Mouse (Mus musculus) neutrophil, adult 5-6 weeks (primary cell): ENCODE results near the gene Brsk1. TPM values are rescaled to one million over a fixed set of nuclear protein-coding genes. Genes with fewer than 3 reads are reported as not detected.

Source experiments
- ATAC-seq: fragments of 151-379, 151-347 bp; 2 replicates; pipeline ENCODE4 v1.8.0; 2017; ENCODE audit warnings: mild to moderate bottlenecking, moderate TSS enrichment; ENCODE audit not compliant: insufficient number of reproducible peaks, poor library complexity, low FRiP score, severe bottlenecking; ENCODE audit errors: extremely low read depth
- total RNA-seq: library from RNA; stranded (forward); fragments of 200-1000 nt; gene quantifications from 2 replicates; pipeline ENCODE4 v1.2.3, GENCODE M21; 2017

Gene Brsk1
- total RNA-seq, 1 experiment from 2014 or later: not detected

DNA sequence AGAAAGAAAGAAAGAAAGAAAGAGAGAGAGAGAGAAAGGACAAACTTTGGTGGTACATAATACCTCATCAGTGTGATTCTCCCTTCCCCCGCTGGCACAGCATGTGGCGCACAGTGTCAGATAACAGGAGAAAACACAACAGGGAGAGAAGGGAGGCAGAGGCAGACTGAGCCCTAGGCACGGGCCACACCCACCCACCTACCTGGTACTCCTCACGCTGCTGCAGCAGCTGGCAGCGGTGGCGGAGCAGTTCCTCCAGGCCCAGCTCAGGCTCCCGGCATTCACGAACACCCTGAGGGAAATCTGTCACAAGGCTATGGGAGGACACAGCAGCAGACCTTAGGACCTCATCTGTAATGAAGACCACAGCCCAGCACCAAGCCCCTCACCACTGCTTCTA, 27.2 kb upstream of the Brsk1 start:
- no peak for ATAC-seq

DNA sequence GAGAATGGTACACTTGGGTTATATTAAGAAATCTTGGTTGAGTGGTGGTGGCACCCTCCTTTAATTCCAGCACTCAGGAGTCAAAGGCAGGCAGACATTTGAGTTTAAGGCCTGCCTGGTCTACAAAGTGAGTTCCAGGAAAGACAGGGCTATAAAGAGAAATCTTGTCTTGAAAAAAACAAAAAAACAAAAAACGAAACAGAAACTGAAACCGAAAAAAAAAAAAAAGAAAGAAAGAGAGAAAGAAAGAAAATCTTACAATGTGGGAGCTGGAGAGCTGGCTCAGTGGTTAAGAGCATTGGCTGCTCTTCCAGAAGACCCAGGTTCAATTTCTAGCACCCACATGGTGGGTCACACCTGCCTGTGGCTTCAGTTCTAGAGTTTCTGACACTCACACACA, 26.7 kb upstream of the Brsk1 start:
- no peak for ATAC-seq

DNA sequence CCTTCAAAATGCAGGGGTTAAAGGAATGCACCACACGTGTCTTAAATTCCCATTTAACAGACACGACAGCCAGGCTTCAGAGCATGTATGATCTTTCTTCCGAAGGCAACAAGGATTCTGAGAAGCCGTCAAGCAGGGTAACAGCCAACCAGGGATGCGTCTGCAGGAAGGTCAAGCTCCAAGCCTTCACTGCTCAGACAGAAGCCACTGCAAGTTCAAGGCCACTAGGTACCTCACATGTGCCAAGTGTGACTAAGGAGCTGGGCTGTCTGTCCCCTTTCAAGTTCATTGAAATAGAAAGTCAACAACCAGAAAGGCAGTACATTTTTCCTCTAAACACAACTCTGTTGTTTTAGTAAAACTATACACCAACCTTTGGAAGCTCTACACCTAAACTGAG, 23.5 kb upstream of the Brsk1 start:
- ATAC-seq: no peak

DNA sequence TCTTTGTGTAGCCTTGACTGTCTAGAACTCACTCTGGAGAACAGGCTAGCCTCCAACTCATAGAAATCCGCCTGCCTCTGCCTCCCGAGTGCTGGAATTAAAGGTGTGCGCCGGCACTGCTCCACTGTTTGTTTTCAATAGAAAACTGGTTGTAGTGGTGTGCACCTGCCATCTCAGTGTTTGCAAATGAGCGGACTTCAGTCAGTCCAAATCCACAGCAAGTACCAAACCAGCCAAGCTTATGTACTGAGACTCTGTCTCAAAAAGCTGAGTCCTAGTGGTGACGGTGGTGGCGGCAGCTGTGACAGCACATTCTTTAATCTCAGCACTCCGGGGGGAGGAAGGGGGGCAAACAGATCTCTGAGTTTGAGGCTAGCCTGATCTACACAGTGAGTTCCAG, 21.9 kb upstream of the Brsk1 start:
- ATAC-seq: no peak

DNA sequence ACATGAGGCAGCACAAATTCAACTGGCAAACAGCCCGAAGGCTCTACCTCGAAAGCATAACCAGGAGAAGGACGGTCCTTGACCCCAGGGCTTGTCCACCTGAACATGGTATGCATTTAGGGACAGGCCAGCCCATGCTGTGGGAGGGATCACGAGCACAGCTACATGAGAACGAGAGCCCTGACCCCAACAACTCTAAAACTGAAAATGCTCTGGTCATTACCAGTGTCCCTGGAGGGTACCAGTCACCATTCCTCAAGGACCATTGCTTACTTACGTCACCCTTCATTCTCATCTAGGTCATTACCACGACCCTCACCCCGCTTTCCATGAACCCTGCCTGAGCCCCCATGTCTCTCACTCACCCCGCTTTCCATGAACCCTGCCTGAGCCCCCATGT, 21.2 kb upstream of the Brsk1 start:
- no peak for ATAC-seq

DNA sequence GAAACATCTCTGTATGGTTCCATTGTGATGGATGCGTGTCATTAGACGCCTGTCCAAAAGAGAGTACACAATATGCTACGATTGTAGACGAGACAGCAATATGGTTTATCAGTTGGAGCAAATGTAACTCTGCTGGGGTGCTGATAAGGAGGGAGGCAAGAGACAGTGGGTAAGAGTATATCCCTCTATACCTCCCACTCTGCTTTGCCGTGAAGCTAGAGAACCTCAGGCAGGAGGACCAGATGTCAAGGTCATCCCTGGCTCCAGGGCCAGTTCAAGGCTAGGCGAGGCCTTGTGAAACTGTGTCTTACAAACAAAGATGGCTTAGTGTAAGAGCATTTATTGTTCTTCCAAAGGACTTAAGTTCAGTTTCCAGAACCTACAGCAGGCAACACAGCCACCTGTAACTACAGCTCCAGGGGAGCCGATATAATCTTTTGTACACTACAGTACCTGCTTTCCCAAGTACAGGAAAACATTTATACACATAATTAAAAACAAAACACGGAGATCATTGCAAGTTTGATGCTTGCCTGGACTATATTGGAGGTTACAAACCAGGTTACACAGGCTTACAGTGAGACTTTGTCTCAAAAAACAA, 19.6 kb upstream of the Brsk1 start:
- no peak for ATAC-seq

DNA sequence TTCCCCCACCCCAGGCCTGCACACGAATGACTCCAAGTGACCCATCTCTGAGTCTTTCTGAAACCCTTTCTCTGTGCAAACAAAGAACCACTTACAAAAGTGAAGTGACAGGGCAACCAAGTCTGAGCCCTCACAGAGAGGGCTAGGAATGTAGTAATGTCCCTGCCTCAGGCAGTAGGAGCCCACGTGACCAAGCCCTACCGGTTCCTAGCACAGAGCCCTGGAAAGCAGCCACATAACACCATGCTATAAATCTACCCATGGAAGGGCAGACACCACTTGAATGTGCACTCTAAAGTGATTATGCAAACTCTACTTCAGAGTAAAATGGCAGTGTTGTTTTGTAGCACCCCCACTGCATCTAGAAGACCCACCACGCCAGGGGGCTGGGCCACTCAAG, 18.4 kb upstream of the Brsk1 start:
- no peak for ATAC-seq

DNA sequence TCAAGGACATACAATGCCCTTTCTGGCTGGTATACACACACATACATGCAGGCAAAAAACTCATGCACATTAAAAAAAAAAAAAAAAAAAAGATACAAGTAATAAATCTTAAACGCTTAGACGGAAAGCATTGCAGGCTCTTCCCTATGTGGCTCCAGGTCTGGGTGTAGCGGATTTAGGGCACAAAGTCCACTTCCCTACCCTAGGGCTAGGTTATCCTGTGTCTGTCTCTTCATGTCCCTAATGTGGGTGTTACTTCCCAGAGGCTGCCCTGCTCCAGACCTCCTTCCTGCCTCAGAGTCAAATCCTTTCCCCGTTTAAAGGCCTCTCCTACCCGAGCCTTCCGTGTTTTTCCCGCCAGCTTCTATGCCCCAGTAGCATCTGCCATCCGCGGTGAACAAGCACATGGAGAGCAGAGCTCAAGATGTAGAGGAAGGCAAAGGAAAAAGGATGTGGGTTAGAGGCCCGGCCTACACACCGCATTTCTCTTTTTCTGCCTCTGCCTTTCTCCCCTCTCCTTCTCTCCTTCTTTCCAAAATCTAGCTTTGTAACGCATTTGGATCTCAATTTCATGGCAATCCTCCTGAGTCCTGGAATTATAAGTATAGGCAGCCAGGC, 16.2 kb upstream of the Brsk1 start:
- ATAC-seq: no peak

DNA sequence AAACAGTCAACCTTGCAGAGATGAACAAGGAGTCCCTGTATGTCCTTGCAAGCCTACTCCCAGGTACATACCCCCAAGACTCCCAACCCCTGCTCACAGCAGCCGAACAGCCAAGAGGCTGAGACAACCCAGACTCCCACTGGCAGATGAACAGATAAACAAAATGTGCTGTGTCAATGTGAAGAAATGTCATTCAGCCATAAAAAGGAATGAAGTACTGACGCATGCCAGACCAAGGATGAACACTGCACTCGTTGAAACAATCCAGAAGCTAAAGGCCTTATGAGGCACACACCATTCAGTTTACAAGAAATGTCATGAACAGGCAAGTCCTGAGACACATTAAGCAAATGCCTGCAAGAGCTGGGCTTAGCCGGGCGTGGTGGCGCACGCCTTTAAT, 15.2 kb upstream of the Brsk1 start:
- ATAC-seq: no peak

DNA sequence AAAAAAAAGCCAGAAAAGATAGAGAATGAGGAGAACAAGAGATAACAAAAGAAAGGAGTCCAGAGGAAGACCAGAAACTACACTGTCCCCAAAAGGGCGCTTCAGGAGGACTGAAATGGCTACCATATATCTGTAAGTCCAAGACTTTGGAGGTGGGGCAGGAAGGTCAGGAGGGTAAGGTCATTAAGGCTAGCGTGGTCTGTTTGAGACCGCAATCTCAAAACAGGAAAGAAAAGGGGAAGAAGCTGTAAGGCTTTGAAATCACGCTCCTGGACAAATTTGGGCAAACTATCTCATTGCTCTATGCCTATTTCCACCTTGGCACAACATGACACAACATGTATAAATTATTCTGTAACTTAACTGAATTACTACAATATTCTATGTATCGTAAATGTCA, 7.1 kb upstream of the Brsk1 start:
- no peak for ATAC-seq

DNA sequence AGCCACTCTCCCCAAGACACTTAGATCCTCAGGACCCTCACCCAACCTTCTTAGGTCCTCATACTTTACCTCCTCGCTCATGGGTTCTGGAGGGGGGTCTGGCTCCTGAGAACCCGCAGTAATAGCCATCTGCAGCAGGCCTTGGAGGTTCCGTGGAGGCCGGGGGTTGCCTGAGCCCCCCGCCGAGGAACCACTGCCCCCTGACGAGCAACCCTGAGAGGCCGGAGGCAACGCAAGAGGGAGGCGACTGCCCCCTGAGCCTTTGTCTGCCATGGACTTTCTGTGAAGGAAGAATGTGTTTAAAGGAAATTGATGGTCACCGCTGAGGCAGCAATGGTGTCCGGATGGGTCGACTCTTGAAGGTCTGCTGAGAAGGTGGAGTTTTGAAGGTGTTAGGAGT, 6.2 kb upstream of the Brsk1 start:
- ATAC-seq: no peak

DNA sequence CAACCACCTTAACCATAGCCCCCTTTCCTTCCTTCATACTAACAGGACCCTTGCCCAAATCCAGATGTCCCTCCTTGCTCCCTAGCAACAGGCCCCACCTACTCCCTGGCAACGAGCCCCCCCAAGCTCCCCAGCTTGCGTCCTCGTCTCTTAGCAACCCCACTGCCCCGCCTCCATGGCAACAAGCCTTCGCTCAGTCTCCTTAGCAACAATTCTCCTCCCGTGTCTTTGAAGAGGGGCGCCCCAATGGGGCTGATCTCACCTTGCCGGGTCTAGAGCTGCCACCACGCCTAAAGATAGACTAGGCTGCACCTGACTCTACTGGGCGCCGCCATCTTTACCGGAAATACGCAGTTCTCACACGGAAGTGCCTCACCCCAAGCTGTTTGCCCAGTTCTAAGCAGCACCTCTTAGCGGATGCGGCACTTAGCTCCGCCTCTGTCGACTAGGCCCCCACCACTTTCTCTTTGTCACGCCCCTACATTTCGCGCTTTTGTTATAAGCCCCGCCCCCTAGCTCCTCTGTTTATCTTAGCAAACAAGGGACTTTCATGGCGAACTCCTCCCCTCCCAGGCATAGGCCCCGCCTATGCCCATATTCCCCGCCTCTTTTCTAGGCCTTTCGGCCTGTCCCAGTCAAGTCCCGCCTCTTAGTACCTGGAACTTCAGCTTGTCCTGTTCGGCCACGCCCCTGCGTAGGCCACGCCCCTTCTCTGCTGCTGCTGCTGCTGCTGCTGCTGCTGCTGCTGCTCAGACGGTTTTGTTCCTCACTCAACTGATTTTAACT, 5.6 kb upstream of the Brsk1 start, which contains the start of gene Hspbp1:
Hspbp1 (minus strand) TSS at position 437 of the 786 bp plus-strand sequence.
- peak; percentile 93 for ATAC-seq

DNA sequence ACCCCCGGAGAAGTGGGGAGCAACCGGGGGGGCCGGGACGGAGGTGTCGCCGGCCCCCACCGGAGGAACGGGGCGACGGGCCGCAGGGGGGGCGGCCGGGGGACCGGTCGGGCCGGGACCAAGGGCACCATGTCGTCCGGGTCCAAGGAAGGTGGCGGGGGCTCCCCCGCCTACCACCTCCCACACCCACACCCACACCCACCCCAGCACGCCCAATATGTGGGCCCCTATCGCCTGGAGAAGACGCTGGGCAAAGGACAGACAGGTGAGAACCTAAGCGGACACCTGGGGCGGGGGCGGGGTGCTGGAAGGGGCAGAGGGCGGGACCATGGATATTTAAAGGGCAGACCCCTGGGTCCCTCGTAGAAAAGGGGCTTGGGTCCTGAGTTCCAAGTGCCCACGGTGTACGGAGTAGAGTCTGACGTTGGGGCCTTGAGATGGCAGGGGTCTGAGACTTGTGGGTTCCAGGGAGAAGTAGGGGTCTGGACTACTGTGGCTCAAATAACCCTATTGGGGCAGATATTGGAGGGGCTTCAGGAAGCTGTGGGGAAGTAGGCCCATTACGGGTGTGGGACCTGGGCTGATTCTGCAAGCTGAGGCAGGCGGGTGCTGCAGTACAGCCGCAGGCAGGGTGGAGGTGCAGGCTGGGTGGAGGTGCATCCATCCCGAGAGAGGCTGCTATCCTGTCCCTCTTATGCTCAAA, 698 bp downstream of the Brsk1 start:
- no peak for ATAC-seq

DNA sequence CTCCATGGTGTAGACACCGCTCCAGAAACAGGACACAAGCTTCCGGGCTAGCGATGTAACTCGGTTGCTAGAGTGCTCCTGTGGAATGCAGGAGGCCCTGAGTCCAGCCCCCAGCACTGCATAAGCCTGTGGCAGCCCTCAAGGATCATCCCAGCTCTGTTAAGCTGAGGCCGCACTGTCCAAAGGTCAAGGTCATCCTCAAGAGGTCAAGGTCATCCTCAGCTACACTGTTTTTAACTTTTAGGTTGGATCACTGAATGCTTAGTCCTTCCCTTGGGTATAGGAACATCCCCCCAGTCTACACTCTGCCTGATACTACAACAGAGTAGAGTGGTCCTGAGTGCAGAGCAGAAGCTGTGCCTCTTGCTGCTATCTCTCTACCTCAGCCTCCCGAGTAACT, 2.6 kb downstream of the Brsk1 start:
- ATAC-seq: no peak

DNA sequence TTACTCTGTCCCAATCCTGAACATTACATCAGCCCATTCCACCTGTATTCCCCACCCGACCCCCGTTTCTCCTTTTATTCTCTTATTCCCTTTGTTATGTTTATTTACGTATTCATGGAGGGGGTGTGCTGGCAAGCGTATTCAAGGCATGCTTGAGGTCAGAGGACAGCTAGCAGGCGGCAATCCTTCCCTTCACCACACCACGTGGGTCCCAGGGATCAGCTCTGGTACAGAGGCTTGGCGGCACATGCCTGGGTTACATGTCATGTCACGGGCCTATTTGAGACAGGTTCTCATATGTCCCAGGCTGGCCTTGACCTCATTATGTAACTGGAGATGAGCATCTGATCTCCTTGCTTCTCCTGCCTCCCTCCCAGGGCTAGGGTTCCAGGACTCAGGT, 11.9 kb downstream of the Brsk1 start:
- no peak for ATAC-seq

DNA sequence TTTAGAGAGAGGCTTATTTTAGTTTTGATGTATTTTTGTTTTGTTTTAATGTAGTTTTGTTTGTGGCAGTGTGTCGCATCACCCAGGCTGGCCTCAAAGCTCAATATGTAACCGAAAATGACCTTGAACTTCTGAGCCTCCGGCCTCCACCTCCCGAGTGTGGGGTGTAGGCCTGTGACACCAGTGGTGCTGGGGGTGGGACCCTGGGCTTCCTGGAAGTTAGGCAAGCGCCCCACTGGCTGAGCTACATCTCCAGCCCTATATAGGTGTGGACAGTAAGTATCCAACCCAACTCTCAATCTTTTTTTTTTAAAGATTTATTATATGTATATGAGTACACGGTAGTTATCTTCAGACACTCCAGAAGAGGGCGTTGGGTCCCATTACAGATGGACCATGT, 12.8 kb downstream of the Brsk1 start:
- no peak for ATAC-seq

DNA sequence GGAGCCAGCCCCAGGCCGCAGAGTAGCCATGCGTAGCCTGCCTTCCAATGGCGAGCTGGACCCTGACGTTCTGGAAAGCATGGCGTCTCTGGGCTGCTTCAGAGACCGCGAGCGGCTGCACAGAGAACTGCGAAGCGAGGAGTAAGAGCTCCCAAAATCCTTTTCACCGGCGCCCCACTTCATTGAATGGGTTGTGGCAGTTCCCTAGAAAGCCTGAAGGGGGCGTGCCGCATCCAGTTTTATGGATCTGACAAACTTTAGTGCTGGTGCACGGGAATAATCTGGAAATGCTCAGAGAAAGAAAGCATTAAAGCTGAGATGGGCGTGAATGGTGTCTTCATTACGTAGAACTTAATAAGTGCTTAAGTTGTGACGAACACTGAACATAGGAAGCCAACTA, 14.7 kb downstream of the Brsk1 start:
- 0 out of 2 replicates have a peak, but pooled peaks have one; percentile 16 for ATAC-seq

DNA sequence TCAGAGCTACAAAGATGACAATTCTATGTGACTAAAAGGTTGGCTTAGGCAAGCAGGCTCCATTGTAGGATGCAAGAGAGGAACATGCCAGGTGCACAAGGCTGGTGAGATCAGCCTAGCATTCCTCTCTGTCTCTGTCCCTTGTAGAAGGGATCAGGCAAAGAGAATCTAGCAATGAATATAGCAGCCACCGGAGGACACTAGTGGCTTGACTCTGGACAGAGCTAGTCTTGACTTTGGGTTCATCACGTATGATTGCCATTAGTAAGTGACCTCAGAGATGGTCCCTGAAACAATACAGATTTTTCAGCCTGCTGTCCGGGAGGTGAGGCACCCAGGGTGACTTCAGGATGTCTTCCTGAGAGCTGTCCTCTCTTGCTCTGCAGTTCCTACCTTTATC, 22.2 kb downstream of the Brsk1 start:
- ATAC-seq: no peak

DNA sequence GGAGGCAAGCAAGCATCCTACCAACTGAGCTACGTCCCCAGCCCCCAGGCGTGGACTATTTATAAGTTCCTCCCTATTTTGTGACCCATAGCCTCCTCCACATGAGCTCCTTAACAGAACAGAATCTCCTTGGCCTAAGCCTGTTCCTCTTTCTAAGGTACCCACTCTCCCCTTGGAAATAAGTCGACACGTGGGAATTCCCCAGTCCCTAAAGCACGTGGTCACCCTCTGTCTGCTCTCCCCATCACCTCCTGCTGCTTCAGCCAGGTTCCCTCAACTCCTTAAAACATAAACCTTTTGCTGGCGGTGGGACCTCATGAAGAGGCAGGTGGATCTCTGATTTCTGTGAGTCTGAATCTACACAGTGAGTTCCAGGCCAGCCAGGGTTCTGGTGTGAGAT, 26.6 kb downstream of the Brsk1 start:
- no peak for ATAC-seq

DNA sequence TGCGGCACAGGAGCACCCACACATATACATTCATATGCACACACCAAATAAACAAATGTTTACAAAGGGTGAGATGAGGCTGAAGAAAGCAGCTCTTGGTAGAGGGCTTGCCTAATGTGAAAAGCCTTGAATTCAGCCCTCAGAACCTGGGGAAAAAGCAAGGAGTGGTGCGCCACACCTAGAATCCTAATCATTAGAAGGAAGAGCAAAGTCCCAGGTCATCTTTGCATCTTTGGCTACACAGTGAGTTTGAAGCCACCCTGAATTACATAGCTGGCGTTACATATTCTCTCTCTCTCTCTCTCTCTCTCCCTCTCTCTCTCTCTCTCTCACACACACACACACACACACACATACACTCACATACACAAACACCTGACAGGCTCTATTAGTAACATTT, 28.9 kb downstream of the Brsk1 start:
- ATAC-seq: no peak
